27 mouse cellular contexts compared by ENCODE assay signal in the genomic region with DNA sequence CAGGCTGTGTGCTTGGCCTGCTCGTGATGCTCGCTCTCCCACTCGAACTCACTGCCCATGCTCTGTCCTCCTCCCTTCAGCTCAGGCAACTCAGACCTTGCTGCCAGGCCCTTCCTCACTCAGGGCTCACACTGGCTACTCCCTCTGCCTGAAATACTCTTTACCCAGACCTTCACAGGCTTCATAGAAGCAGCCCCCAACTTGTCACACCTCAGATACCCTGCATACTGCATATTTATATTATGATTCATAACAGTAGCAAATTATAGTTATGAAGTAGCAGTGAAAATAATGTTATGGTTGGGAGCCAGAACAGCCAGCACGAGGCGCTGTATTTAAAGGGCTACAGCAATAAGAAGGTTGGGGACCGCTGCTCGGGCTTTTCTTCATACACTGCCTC. TPM values are rescaled to one million over a fixed set of nuclear protein-coding genes. Genes with fewer than 3 reads are reported as not detected.
"Had no signal": no experiment of that assay in that cellular context is flagged by ENCODE, and none has a peak within 500 bp of the region (broad histone marks: within the 10 kb centered on the region; RNA-seq: fewer than 3 reads in every experiment).

No protein-coding gene starts in this region.

- H3K9ac ChIP-seq: kidney, embryonic 15.5 days; liver, embryonic 14.5 days; liver, postnatal 0 days; lung, embryonic 14.5 days; midbrain, embryonic 12.5 days; midbrain, embryonic 15.5 days; neural tube, embryonic 13.5 days had no signal

- H3K36me3 ChIP-seq: kidney, embryonic 15.5 days; midbrain, embryonic 12.5 days; midbrain, embryonic 15.5 days; neural tube, embryonic 13.5 days had no signal

- H3K27ac ChIP-seq: kidney, embryonic 15.5 days; liver, embryonic 14.5 days; macrophage; midbrain, embryonic 12.5 days; midbrain, embryonic 15.5 days; neural tube, embryonic 13.5 days; stomach, postnatal 0 days had no signal

- H3K27me3 ChIP-seq: kidney, embryonic 15.5 days; midbrain, embryonic 12.5 days; midbrain, embryonic 15.5 days; neural tube, embryonic 13.5 days had no signal

- H3K4me2 ChIP-seq: kidney, embryonic 15.5 days; liver, embryonic 11.5 days; lung, embryonic 14.5 days; midbrain, embryonic 12.5 days; midbrain, embryonic 15.5 days; neural tube, embryonic 13.5 days had no signal

- H3K9me3 ChIP-seq: kidney, embryonic 15.5 days; midbrain, embryonic 12.5 days; midbrain, embryonic 15.5 days; neural tube, embryonic 13.5 days had no signal

- ATAC-seq: liver, postnatal 0 days; lung, postnatal 0 days; midbrain, embryonic 15.5 days had no signal

- DNase-seq: kidney, adult 8-10 months; kidney, postnatal 10 days; kidney, postnatal 36 days; layer of hippocampus, postnatal 36 days; liver, postnatal 0 days; lung, embryonic 14.5 days; retina, postnatal 1 day; right cerebral cortex, postnatal 25 days; thymus, postnatal 25 days had no signal

- H3K4me3 ChIP-seq: kidney, embryonic 15.5 days; midbrain, embryonic 12.5 days; midbrain, embryonic 15.5 days; neural tube, embryonic 13.5 days had no signal

RNA-seq across cellular contexts. Expression of gene Ctf1, which starts 23.6 kb away (rescaled TPM):
- total RNA-seq: neutrophil, adult 5-6 weeks had no signal
- polyA plus RNA-seq: macrophage had no signal

RNA-seq across cellular contexts. Expression of gene Ctf2, which starts 43.0 kb away (rescaled TPM):
- total RNA-seq: layer of hippocampus, adult 8-10 months; layer of hippocampus, postnatal 10 days; layer of hippocampus, postnatal 36 days; left cerebral cortex, adult 8-10 months; left cerebral cortex, postnatal 14 days; megakaryocyte, adult 5-6 weeks; neutrophil, adult 5-6 weeks had no signal
- polyA plus RNA-seq: liver, postnatal 0 days; lung, embryonic 14.5 days; macrophage; neural tube, embryonic 13.5 days; small intestine, adult 2 months; spleen, adult 2 months; thymus, postnatal 0 days had no signal
